Mouse (Mus musculus) liver, postnatal 0 days (tissue): ENCODE measurements at regions not wholly inside any gene's neighbourhood (a gene's known extent, or its start where the extent isn't known, plus 50 kb on each side); places are given as distances from the start of the nearest gene placed in this dataset.

Experiments
- ATAC-seq: fragments of 200-750 bp; cut with Nextera tagmentation; 2 replicates; pipeline ENCODE4 v1.8.0; 2017; ENCODE audit warnings: mild to moderate bottlenecking, moderate library complexity
- DNase-seq: peaks from one replicate; pipeline ENCODE4 v3.0.0-alpha.2; 2016
- H3K27ac ChIP-seq: fragments of 300-500 bp; sonication (generic); 2 replicates; pipeline ENCODE4 v1.5.1; 2014; ENCODE audit warnings: antibody characterized with exemption, moderate library complexity, mild to moderate bottlenecking, low read depth
- H3K27me3 ChIP-seq: fragments of 300-500 bp; sonication (generic); 2 replicates; pipeline ENCODE4 v1.6.1; 2014; ENCODE audit warnings: low read length, control low read depth, mixed read lengths; ENCODE audit not compliant: insufficient read depth
- H3K36me3 ChIP-seq: fragments of 300-500 bp; sonication (generic); replicated peaks from 2 replicates; pipeline ENCODE4 v1.6.1; 2014; ENCODE audit warnings: mild to moderate bottlenecking, control low read depth, low read length, moderate library complexity, mixed read lengths; ENCODE audit not compliant: insufficient read depth
- H3K4me1 ChIP-seq: fragments of 300-500 bp; sonication (generic); 2 replicates; pipeline ENCODE4 v1.6.1; 2014; ENCODE audit warnings: antibody characterized with exemption, mild to moderate bottlenecking, control low read depth; ENCODE audit not compliant: insufficient read depth
- H3K4me2 ChIP-seq: fragments of 300-500 bp; sonication (generic); 2 replicates; pipeline ENCODE4 v1.6.1; 2014; ENCODE audit warnings: low read depth, mild to moderate bottlenecking, low read length, moderate library complexity, mixed read lengths
- H3K4me3 ChIP-seq: fragments of 300-500 bp; sonication (generic); 2 replicates; pipeline ENCODE4 v1.5.1; 2014; ENCODE audit warnings: low read depth, low read length
- H3K9ac ChIP-seq: fragments of 300-500 bp; sonication (generic); replicated peaks from 2 replicates; pipeline ENCODE4 v1.6.1; 2014; ENCODE audit warnings: mild to moderate bottlenecking, moderate library complexity
- H3K9me3 ChIP-seq: fragments of 300-500 bp; sonication (generic); 2 replicates; pipeline ENCODE4 v1.6.1; 2016; ENCODE audit warnings: mild to moderate bottlenecking, control low read depth, low read length, mixed read lengths
- CTCF ChIP-seq: sonication (generic); IDR thresholded peaks from 2 replicates; pipeline ENCODE4 v1.5.1; 2016; ENCODE audit warnings: antibody characterized with exemption, low read depth
- EP300 ChIP-seq: IDR thresholded peaks from 2 replicates; pipeline ENCODE4 v1.6.1; 2016; ENCODE audit warnings: antibody characterized with exemption, low read depth, mild to moderate bottlenecking
- WGBS: fragments of 180-500 bp; shearing (Covaris S2); extraction: QIAGEN DNeasy Blood & Tissue Kit; methylation state at CpG from one replicate; pipeline ENCODE4 v1.1.7; 2014; ENCODE audit not compliant: insufficient replicate concordance; 5-methylcytosine and 5-hydroxymethylcytosine counted together

DNA sequence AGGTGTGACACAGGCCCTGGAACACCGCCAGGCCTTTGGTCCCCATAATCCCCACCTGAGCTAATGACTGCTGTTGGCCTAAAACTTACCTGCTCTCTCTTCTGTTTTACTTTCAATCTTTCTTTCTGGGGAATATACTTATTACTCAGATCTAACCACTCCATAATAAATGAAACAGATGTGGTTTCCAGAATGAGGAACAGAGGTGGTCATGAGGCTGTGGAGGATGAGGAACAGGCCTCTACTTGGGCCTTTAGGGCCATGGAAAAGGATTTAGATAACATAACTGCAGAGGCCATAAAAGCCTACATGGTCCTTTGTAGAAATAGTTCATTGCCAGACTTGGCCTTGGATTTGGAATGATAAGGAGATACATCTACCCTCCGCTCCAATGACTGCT lies 74.1 kb downstream of the B3gnt5 start:
- TF ChIP-seq CTCF, result no peak
- no peak for TF ChIP-seq EP300
- ATAC-seq (no peak), DNase-seq (no peak)
- Histone ChIP-seq H3K27me3 (no peaks in the 10 kb centered on the region), H3K4me2 (no peak overlapping the region), H3K27ac (no peak overlapping the region), H3K9me3 (no peaks in the 10 kb centered on the region), H3K9ac (no peak overlapping the region), H3K4me3 (no peak overlapping the region), H3K36me3 (no peaks in the 10 kb centered on the region), H3K4me1 (no peaks in the 10 kb centered on the region)
- 79% methylated on average over 2 of the region's 2 CpGs for whole genome bisulfite sequencing

- Histone ChIP-seq H3K4me3 (no peak overlapping the region), H3K27ac (no peak overlapping the region), H3K36me3 (no peaks in the 10 kb centered on the region), H3K27me3 (no peaks in the 10 kb centered on the region), H3K9me3 (no peaks in the 10 kb centered on the region), H3K4me1 (no peaks in the 10 kb centered on the region), H3K4me2 (no peak overlapping the region), H3K9ac (no peak overlapping the region)
- TF ChIP-seq CTCF (no peak), EP300 (no peak)
- 50% methylated on average over 2 of the region's 2 CpGs for WGBS
- no peak for ATAC-seq
- DNase-seq, result no peak
Observed at GRCm38 (mm10) chr16:19834750-19835149, 74.7 kb downstream of the B3gnt5 start.

DNA sequence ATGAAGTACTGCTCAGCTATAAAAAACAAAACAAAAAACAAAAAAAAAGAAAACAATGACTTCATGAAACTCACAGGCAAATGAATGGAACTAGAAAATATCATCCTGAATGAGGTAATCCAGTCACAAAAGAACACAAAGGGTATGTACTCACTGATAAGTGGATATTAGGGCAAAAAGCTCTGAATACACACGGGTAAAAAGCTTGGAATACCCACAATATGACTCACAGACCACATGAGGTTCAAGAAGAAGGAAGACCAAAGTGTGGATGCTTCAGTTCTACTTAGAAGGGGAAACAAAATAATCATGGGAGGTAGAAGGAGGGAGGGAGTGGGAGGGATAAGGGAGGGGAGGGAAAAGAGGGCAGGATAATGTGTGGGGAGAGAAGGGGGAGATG lies 79.8 kb downstream of the B3gnt5 start:
- H3K27me3 ChIP-seq, result no peaks in the 10 kb centered on the region
- H3K9me3 ChIP-seq, result no peaks in the 10 kb centered on the region
- DNase-seq (no peak), ATAC-seq (no peak)
- 33% methylated on average over 1 of the region's 1 CpGs for WGBS
- TF ChIP-seq EP300, result no peak
- no peak for TF ChIP-seq CTCF
- no peaks in the 10 kb centered on the region for H3K36me3 ChIP-seq
- no peak overlapping the region for H3K4me3 ChIP-seq
- H3K4me1 ChIP-seq, result no peaks in the 10 kb centered on the region
- no peak overlapping the region for H3K4me2 ChIP-seq
- no peak overlapping the region for H3K9ac ChIP-seq
- no peak overlapping the region for H3K27ac ChIP-seq

GRCm38 (mm10) chr16:19842346-19843025 lies 82.5 kb downstream of the B3gnt5 start:
- DNase-seq (no peak), ATAC-seq (no peak)
- no peaks in the 10 kb centered on the region for H3K27me3 ChIP-seq
- H3K4me2 ChIP-seq, result no peak overlapping the region
- no peak overlapping the region for H3K27ac ChIP-seq
- H3K4me3 ChIP-seq, result no peak overlapping the region
- no peaks in the 10 kb centered on the region for H3K4me1 ChIP-seq
- TF ChIP-seq CTCF (no peak), EP300 (no peak)
- 45% methylated on average over 3 of the region's 3 CpGs for WGBS
- no peak overlapping the region for H3K9ac ChIP-seq
- H3K9me3 ChIP-seq, result no peaks in the 10 kb centered on the region
- no peaks in the 10 kb centered on the region for H3K36me3 ChIP-seq

- no peaks in the 10 kb centered on the region for H3K36me3 ChIP-seq
- no peak for TF ChIP-seq CTCF
- TF ChIP-seq EP300, result no peak
- DNase-seq (no peak), ATAC-seq (no peak)
- H3K4me3 ChIP-seq, result no peak overlapping the region
- no peaks in the 10 kb centered on the region for H3K27me3 ChIP-seq
- no peaks in the 10 kb centered on the region for H3K4me1 ChIP-seq
- no peaks in the 10 kb centered on the region for H3K9me3 ChIP-seq
- no peak overlapping the region for H3K27ac ChIP-seq
- no peak overlapping the region for H3K4me2 ChIP-seq
- H3K9ac ChIP-seq, result no peak overlapping the region
Observed at GRCm38 (mm10) chr16:19843738-19844137, 83.7 kb downstream of the B3gnt5 start.

DNA sequence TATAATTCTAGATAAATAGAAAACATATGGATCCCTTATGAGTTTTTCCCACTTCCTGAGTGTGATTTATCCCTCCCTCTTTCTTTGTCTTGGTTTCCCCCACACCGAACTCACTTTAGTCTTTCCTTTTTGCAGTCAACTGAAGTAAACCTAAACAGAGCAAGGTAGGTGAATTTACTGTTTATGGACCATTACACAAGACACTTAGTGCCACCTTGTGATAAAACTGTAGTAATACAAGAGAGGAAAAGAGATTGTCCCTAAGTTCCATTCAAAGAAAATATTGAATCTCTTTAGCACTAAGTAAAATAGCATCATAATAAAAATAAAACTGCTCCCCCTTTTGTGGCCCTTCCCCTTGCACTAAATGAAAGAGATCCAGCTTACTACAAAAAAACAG lies 88.4 kb downstream of the B3gnt5 start:
- no peak for DNase-seq

GRCm38 (mm10) chr16:19865306-19865705 lies 105.3 kb downstream of the B3gnt5 start:
- no peak overlapping the region for H3K9ac ChIP-seq
- TF ChIP-seq CTCF (no peak), EP300 (no peak)
- 73% methylated on average over 5 of the region's 5 CpGs for WGBS
- H3K4me3 ChIP-seq, result no peak overlapping the region
- H3K4me1 ChIP-seq, result no peaks in the 10 kb centered on the region
- H3K36me3 ChIP-seq, result no peaks in the 10 kb centered on the region
- no peaks in the 10 kb centered on the region for H3K27me3 ChIP-seq
- ATAC-seq, result no peak
- no peak overlapping the region for H3K4me2 ChIP-seq
- H3K27ac ChIP-seq, result no peak overlapping the region
- no peaks in the 10 kb centered on the region for H3K9me3 ChIP-seq
- no peak for DNase-seq

More for the DNA sequence above, 88.4 kb downstream of the B3gnt5 start:
- TF ChIP-seq CTCF, result peak; percentile 54
- no peak for TF ChIP-seq EP300
- H3K9me3 ChIP-seq, result no peaks in the 10 kb centered on the region
- H3K4me3 ChIP-seq, result no peak overlapping the region
- no peaks in the 10 kb centered on the region for H3K36me3 ChIP-seq
- no peak overlapping the region for H3K9ac ChIP-seq
- H3K4me1 ChIP-seq, result no peaks in the 10 kb centered on the region
- no peaks in the 10 kb centered on the region for H3K27me3 ChIP-seq
- ATAC-seq, result no peak
- no peak overlapping the region for H3K4me2 ChIP-seq
- WGBS, result 21% methylated on average over 1 of the region's 1 CpGs
- H3K27ac ChIP-seq, result no peak overlapping the region
